Mouse (Mus musculus): ENCODE measurements around the gene Pard3. TPM values are rescaled to one million over a fixed set of nuclear protein-coding genes. Genes with fewer than 3 reads are reported as not detected.

Pard3 gene
- polyA plus RNA-seq, 1 experiment = 13.2 TPM

DNA sequence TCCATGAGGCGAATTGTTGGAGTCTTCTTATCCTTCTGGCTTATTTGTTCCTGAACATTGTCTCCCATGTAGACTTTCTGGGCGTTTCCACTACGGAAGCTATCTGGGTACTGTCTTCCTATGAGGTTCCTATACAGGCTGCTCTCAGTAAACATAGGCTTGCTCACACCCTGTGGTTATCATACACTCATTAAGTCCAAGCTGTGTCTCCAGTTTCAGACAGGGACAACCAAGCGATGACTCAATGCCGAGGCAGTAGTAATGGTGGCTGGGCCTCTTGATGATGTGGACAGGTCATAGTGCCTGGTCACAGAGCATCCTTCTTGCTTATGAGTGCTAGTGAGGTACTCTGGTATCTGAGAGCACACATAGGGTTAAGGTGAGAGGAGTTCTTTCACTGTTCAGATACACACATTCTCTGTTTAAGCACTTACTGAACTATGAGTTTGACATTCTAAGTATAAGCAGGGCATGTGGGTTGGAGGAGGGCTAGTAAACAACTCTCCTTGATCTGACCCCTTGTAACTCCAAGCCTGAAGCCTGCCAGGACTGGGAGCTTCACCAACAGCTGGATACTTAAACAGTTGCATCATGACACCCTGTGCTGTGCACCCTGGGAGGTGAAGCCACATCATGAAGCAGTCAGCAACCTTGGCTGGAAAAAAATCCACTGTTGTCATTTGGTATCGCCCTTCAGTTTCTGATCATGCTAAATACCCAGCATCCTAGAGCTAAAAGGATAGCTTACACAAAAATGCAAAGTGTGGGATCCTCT lies 385.6 kb downstream of the Pard3 start:
- Histone ChIP-seq H3K27me3 (ENCODE audit: control insufficient read depth, insufficient read depth, low read length) (no peaks in the 10 kb centered on the region), H3K4me1 (ENCODE audit: control insufficient read depth, insufficient read depth, low read length) (no peaks in the 10 kb centered on the region), H3K27ac (ENCODE audit: insufficient read depth, low read length) (no peak overlapping the region), H3K4me3 (replicated peaks; ENCODE audit: insufficient read depth, low read depth, low read length) (no peak overlapping the region)
- WGBS = 97% methylated on average over 6 of the region's 6 CpGs
- TF ChIP-seq CTCF (IDR thresholded peaks at IDR 0.05; ENCODE audit: borderline replicate concordance, insufficient read depth, low read depth, low read length) (no peak), POLR2A (IDR thresholded peaks at IDR 0.05; ENCODE audit: borderline replicate concordance, insufficient read depth, low read length) (no peak)
- no peak for DNase-seq

DNA sequence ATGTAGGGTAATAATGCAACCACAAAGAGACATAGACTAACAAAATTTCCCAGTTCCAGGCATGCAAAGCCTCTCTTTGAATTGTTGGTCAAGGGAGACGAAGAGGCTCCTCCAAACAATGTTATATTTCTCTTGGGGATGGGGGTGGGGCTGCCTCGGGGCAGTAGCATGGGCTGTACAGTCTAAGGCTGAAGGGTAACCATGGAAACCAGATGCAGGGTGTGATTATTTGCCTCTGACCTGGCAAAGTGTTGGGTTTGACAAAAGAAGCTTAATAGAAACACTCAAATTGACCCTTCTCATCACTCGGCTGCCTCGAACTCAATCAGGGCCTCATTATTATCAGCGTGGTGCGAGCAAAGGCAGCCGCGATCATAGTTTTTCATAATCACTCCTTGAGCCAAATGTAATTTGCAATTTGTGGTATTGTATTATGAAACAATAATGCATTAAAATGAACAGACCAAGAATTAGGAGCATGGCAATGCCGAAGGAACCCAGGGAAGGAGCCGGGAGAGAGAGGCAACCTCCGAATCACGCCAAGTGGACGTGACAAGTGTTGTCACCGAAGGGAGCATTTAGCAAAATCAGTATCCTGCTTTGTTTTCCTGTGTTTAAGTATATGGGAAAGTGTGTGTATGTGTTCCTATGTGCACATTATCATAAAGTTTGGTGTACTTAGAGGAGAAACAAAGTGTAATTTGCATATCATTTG lies 387.4 kb downstream of the Pard3 start:
- no peak for TF ChIP-seq POLR2A (IDR thresholded peaks at IDR 0.05; ENCODE audit: borderline replicate concordance, insufficient read depth, low read length)
- no peak for TF ChIP-seq CTCF (IDR thresholded peaks at IDR 0.05; ENCODE audit: borderline replicate concordance, insufficient read depth, low read depth, low read length)
- H3K4me1 ChIP-seq (ENCODE audit: control insufficient read depth, insufficient read depth, low read length) = no peaks in the 10 kb centered on the region
- H3K27me3 ChIP-seq (ENCODE audit: control insufficient read depth, insufficient read depth, low read length) = no peaks in the 10 kb centered on the region
- no peak overlapping the region for H3K4me3 ChIP-seq (replicated peaks; ENCODE audit: insufficient read depth, low read depth, low read length)
- no peak for DNase-seq
- H3K27ac ChIP-seq (ENCODE audit: insufficient read depth, low read length) = no peak overlapping the region
- 68% methylated on average over 14 of the region's 14 CpGs for WGBS

DNA sequence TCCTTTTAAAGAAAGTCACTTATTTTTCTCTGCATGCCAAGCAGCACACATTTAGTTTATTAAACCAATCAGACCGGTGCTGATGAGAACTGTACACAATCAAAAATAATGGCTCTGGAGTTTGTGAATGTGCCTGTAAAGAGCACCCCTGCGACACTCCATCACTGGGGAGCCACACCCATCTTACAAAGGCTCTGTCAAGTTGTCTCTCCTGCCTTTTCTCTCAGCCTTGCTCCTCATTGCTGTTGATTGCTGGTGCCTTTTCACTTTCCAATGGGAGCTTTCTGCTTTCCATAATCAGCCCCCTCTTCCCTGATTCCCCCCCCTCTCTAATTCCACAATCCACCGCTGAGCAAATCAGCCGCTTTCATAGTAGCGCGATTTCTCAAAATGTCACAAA lies 388.7 kb downstream of the Pard3 start:
- no peak for DNase-seq
- H3K27me3 ChIP-seq (ENCODE audit: control insufficient read depth, insufficient read depth, low read length) = no peaks in the 10 kb centered on the region
- no peak overlapping the region for H3K4me3 ChIP-seq (replicated peaks; ENCODE audit: insufficient read depth, low read depth, low read length)
- WGBS = 96% methylated on average over 6 of the region's 6 CpGs
- H3K27ac ChIP-seq (ENCODE audit: insufficient read depth, low read length) = no peak overlapping the region
- no peaks in the 10 kb centered on the region for H3K4me1 ChIP-seq (ENCODE audit: control insufficient read depth, insufficient read depth, low read length)
- TF ChIP-seq CTCF (IDR thresholded peaks at IDR 0.05; ENCODE audit: borderline replicate concordance, insufficient read depth, low read depth, low read length) = no peak
- no peak for TF ChIP-seq POLR2A (IDR thresholded peaks at IDR 0.05; ENCODE audit: borderline replicate concordance, insufficient read depth, low read length)

DNA sequence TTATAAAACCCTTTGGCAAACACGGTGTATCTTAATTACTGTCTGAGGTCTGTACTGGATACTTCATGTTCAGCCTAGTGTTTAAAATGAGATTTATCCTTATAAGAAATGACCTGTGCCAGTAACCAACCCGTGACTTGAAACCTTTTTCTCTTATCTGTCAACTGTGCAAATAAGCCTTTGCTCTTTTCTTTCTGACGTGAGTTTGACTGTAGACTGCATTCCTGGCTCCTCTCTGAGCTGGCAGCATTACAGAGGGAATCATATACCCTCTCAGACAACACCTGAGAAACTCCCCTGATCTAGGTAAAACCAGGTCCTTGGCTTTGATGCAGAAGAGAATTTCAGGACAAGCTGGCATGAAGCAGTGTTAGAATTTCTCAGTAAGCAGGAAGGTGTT lies 394.2 kb downstream of the Pard3 start:
- H3K27ac ChIP-seq (ENCODE audit: insufficient read depth, low read length) = no peak overlapping the region
- no peak for DNase-seq
- no peaks in the 10 kb centered on the region for H3K4me1 ChIP-seq (ENCODE audit: control insufficient read depth, insufficient read depth, low read length)
- WGBS = 81% methylated on average over 3 of the region's 3 CpGs
- TF ChIP-seq CTCF (IDR thresholded peaks at IDR 0.05; ENCODE audit: borderline replicate concordance, insufficient read depth, low read depth, low read length) (no peak), POLR2A (IDR thresholded peaks at IDR 0.05; ENCODE audit: borderline replicate concordance, insufficient read depth, low read length) (no peak)
- H3K4me3 ChIP-seq (replicated peaks; ENCODE audit: insufficient read depth, low read depth, low read length) = no peak overlapping the region
- no peaks in the 10 kb centered on the region for H3K27me3 ChIP-seq (ENCODE audit: control insufficient read depth, insufficient read depth, low read length)

DNA sequence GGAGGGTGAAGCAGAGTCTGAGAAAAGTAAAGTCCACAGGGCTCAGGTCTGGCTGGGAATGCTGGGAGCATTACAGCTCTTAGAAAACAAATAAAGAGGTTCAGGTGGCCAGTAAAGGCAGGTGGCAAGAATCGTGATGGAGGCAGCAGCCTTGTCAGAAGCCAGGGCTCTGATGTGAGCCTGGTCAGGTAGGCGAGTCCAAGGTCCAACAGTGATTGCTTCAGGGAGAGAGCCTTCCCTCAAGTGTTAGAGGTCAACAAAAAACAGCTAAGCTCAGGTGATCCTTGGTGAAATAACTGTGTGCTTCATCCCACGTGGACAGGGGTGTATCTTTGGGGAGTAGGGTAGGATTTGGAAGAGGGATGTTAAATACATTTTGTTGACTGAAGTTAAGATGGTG lies 397.5 kb downstream of the Pard3 start:
- H3K4me3 ChIP-seq (replicated peaks; ENCODE audit: insufficient read depth, low read depth, low read length) = no peak overlapping the region
- no peak for TF ChIP-seq POLR2A (IDR thresholded peaks at IDR 0.05; ENCODE audit: borderline replicate concordance, insufficient read depth, low read length)
- no peak for TF ChIP-seq CTCF (IDR thresholded peaks at IDR 0.05; ENCODE audit: borderline replicate concordance, insufficient read depth, low read depth, low read length)
- H3K27ac ChIP-seq (ENCODE audit: insufficient read depth, low read length) = no peak overlapping the region
- H3K27me3 ChIP-seq (ENCODE audit: control insufficient read depth, insufficient read depth, low read length) = no peaks in the 10 kb centered on the region
- no peak for DNase-seq
- WGBS = 92% methylated on average over 3 of the region's 3 CpGs
- H3K4me1 ChIP-seq (ENCODE audit: control insufficient read depth, insufficient read depth, low read length) = no peaks in the 10 kb centered on the region

DNA sequence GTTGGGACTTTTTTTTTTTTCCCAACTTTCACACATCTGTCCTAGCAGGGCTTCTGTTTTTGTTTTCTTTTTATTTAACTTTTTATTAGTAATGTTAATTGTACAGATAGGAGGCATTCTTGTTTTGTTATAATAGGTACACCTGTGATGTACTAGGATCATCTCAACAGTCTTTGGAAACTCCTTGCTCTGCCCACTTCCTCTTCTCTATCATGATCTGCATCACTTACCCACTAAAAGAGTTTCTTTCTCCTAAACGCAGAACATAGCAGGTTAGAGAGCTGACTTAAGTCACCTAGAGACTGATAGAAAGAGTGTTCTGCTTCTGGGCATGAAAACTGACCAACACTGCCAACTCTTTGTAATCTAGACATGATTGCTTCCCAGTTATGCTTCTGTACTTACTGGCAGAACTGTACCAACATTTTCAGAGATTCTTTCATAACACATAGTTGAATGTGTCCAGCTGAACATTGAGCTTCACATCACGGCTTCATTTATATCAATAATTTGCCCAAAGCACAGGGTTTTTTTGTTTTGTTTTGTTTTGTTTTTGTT lies 398.8 kb downstream of the Pard3 start:
- 85% methylated on average over 2 of the region's 2 CpGs for WGBS
- DNase-seq = no peak
- Histone ChIP-seq H3K27me3 (ENCODE audit: control insufficient read depth, insufficient read depth, low read length) (no peaks in the 10 kb centered on the region), H3K4me1 (ENCODE audit: control insufficient read depth, insufficient read depth, low read length) (no peaks in the 10 kb centered on the region), H3K4me3 (replicated peaks; ENCODE audit: insufficient read depth, low read depth, low read length) (no peak overlapping the region), H3K27ac (ENCODE audit: insufficient read depth, low read length) (no peak overlapping the region)
- TF ChIP-seq CTCF (IDR thresholded peaks at IDR 0.05; ENCODE audit: borderline replicate concordance, insufficient read depth, low read depth, low read length) (no peak), POLR2A (IDR thresholded peaks at IDR 0.05; ENCODE audit: borderline replicate concordance, insufficient read depth, low read length) (no peak)

DNA sequence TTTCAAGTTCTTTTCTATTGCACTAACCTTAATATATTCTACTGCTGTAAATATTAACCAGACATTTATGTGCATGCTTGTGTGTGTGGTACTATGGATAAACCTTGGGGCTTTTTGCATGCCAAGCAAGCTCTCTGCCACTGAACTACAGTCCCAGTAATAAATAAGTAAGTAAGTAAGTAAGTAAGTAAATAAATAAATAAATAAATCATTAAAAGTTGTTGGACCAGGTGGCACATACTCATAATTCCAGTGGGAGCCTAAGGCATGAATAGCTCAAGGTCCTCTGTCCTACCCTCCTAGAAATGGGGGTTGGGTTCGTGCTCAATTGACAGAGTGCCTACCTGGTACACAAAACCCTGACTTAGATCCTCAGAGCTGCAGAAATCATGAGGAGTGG lies 400.6 kb downstream of the Pard3 start:
- no peaks in the 10 kb centered on the region for H3K4me1 ChIP-seq (ENCODE audit: control insufficient read depth, insufficient read depth, low read length)

More for the DNA sequence above, 400.6 kb downstream of the Pard3 start:
- H3K27ac ChIP-seq (ENCODE audit: insufficient read depth, low read length) = no peak overlapping the region
- H3K27me3 ChIP-seq (ENCODE audit: control insufficient read depth, insufficient read depth, low read length) = no peaks in the 10 kb centered on the region
- 98% methylated on average over 1 of the region's 1 CpGs for WGBS
- H3K4me3 ChIP-seq (replicated peaks; ENCODE audit: insufficient read depth, low read depth, low read length) = no peak overlapping the region
- DNase-seq = no peak
- TF ChIP-seq POLR2A (IDR thresholded peaks at IDR 0.05; ENCODE audit: borderline replicate concordance, insufficient read depth, low read length) = no peak
- TF ChIP-seq CTCF (IDR thresholded peaks at IDR 0.05; ENCODE audit: borderline replicate concordance, insufficient read depth, low read depth, low read length) = no peak

Data from cerebellum, adult 2 months (tissue).